Mouse (Mus musculus): ENCODE results near the gene Snrpb. TPM values are rescaled to one million over a fixed set of nuclear protein-coding genes. Genes with fewer than 3 reads are reported as not detected.

Snrpb gene
- total RNA-seq, 2 experiments from 2014 or later, result 273 to 389 TPM

GRCm38 (mm10) chr2:130146089-130146668 is 33.0 kb downstream of the Snrpb start:
- ATAC-seq (replicated peaks; ENCODE audit: low FRiP score, low TSS enrichment, poor library complexity, severe bottlenecking), result no peak

DNA sequence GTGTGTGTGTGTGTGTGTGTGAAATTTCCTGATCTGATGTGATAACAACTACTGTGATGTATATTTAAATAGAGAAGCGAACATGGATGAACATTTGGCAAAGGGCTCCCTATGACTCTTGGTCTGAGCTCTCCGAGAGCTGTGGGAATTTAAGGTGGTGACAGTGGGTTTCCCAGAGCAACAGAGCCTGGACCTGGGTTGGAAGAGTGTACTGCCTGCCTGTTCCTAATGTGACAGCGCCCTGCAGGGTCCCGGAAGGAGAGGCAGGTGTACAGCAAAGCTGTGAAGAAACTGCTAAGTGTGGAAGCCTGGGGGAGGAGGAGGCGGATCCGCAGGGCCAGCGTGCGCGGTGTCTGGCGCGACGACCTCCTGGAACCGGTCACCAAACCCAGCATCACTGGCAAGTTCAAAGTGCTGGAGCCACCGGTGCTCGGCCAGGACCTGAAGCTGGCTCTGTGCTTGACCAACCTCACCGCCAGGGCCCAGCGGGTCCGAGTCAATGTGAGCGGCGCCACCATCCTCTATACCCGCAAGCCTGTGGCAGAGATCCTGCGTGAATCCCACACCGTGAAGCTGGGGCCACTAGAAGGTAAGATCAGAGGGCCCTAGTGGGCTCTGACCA is 34.4 kb downstream of the Snrpb start:
- ATAC-seq (replicated peaks; ENCODE audit: low FRiP score, low TSS enrichment, poor library complexity, severe bottlenecking), result no peak

DNA sequence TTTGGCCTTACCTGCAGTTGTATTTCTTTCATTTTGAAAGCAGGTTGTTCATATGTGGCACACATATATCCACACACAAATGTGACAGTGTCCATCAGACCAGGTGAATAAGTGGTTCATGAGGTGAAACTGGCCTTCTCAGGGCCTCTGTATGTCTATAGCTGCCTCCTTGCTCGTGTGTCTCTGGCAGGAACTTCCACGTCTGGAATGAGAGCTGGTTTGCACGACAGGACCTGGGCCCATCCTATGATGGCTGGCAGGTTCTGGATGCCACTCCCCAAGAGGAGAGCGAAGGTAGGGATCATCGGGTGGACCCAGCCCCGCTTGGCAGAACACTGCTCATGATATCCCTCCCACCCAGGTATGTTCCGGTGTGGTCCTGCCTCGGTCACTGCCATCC is 36.2 kb downstream of the Snrpb start:
- no peak for ATAC-seq (replicated peaks; ENCODE audit: low FRiP score, low TSS enrichment, poor library complexity, severe bottlenecking)

- no peak for ATAC-seq (replicated peaks; ENCODE audit: low FRiP score, low TSS enrichment, poor library complexity, severe bottlenecking)
These were observed 49.5 kb downstream of the Snrpb start for GRCm38 (mm10) chr2:130129687-130130086.

GRCm38 (mm10) chr2:130126073-130126472 is 53.1 kb downstream of the Snrpb start:
- no peak for ATAC-seq (replicated peaks; ENCODE audit: low FRiP score, low TSS enrichment, poor library complexity, severe bottlenecking)

- no peak for ATAC-seq (replicated peaks; ENCODE audit: low FRiP score, low TSS enrichment, poor library complexity, severe bottlenecking)
These were observed 53.7 kb downstream of the Snrpb start for GRCm38 (mm10) chr2:130125279-130126059.

Other genes with a start within 250 kb of the Snrpb start
- not detected in 2 replicates for gene Tgm3, start 167.1 kb downstream of the Snrpb start, total RNA-seq (2014; fragmentation: Nextera tagmentation)
- not detected in 2 replicates for gene Tgm3, start 167.1 kb downstream of the Snrpb start, total RNA-seq (2017)
- not detected in 2 replicates for gene Tgm6, start 67.0 kb downstream of the Snrpb start, total RNA-seq (2014; fragmentation: Nextera tagmentation)
- gene Tgm6, start 67.0 kb downstream of the Snrpb start, total RNA-seq (2017), result not detected in 2 replicates
- gene Tmc2, start 15.8 kb upstream of the Snrpb start, total RNA-seq (2014; fragmentation: Nextera tagmentation), result not detected in 2 replicates
- gene Tmc2, start 15.8 kb upstream of the Snrpb start, total RNA-seq (2017), result not detected in 2 replicates
- 692 and 1,066 TPM in 2 replicates for gene Nop56, start 95.0 kb upstream of the Snrpb start, total RNA-seq (2014; fragmentation: Nextera tagmentation)
- gene Nop56, start 95.0 kb upstream of the Snrpb start, total RNA-seq (2017), result 748 and 779 TPM in 2 replicates
- 197 and 240 TPM in 2 replicates for gene Idh3b, start 105.1 kb upstream of the Snrpb start, total RNA-seq (2014; fragmentation: Nextera tagmentation)
- 145 and 164 TPM in 2 replicates for gene Idh3b, start 105.1 kb upstream of the Snrpb start, total RNA-seq (2017)
- not detected in 2 replicates for gene Ebf4, start 115.8 kb upstream of the Snrpb start, total RNA-seq (2014; fragmentation: Nextera tagmentation)
- gene Ebf4, start 115.8 kb upstream of the Snrpb start, total RNA-seq (2017), result not detected in 2 replicates
- 0.30 and 3.3 TPM in 2 replicates for gene Cpxm1, start 218.2 kb upstream of the Snrpb start, total RNA-seq (2014; fragmentation: Nextera tagmentation)
- gene Cpxm1, start 218.2 kb upstream of the Snrpb start, total RNA-seq (2017), result 4.0 TPM in 1 of 2 replicates, not detected in the other
- gene Gm28372, start 225.8 kb upstream of the Snrpb start, total RNA-seq (2014; fragmentation: Nextera tagmentation), result not detected in 2 replicates
- not detected in 2 replicates for gene Gm28372, start 225.8 kb upstream of the Snrpb start, total RNA-seq (2017)
- gene 1700020A23Rik, start 225.9 kb upstream of the Snrpb start, total RNA-seq (2014; fragmentation: Nextera tagmentation), result not detected in 2 replicates
- gene 1700020A23Rik, start 225.9 kb upstream of the Snrpb start, total RNA-seq (2017), result not detected in 2 replicates
- not detected in 2 replicates for gene Tmem239, start 227.1 kb upstream of the Snrpb start, total RNA-seq (2014; fragmentation: Nextera tagmentation)
- gene Tmem239, start 227.1 kb upstream of the Snrpb start, total RNA-seq (2017), result not detected in 2 replicates
- gene Vps16, start 244.9 kb upstream of the Snrpb start, total RNA-seq (2014; fragmentation: Nextera tagmentation), result 150 and 199 TPM in 2 replicates
- gene Vps16, start 244.9 kb upstream of the Snrpb start, total RNA-seq (2017), result 123 and 151 TPM in 2 replicates
- 5.2 and 7.4 TPM in 2 replicates for gene Pced1a, start 245.3 kb upstream of the Snrpb start, total RNA-seq (2014; fragmentation: Nextera tagmentation)
- 7.2 and 8.2 TPM in 2 replicates for gene Pced1a, start 245.3 kb upstream of the Snrpb start, total RNA-seq (2017)